Mouse (Mus musculus): ENCODE data around the gene Smug1. TPM values are rescaled to one million over a fixed set of nuclear protein-coding genes. Genes with fewer than 3 reads are reported as not detected.

Smug1 gene
- polyA plus RNA-seq, 1 experiment from 2014 or later, result 25.1 TPM

DNA sequence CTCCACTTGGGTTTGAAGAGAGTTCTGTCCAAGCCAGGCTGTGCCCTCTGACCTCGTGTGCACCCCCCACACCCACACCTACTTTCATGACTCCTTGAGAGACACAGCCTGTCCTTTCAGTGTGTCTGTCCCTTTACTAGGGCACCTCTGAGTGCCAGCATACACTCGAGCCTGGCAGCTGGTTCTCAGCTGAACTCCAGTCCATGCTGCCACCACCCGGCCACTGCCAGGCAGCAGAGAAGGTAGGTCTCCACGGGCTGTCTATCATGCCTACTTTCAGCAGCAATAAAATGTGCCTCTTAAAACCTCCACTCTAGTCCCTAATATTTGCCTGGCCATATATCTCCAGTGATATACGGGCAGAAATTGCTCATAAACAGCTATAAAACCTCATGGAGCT lies 45.5 kb downstream of the Smug1 start:
- ATAC-seq, result peak; percentile 46; the same call in 1 of the 2 replicates
- Histone ChIP-seq H3K4me2 (ENCODE audit: low read length) (no peak overlapping the region), H3K36me3 (ENCODE audit: control insufficient read depth, insufficient read depth, low read length) (no peaks in the 10 kb centered on the region), H3K9ac (ENCODE audit: low read depth, low read length) (no peak overlapping the region), H3K9me3 (ENCODE audit: control insufficient read depth, low read length) (no peaks in the 10 kb centered on the region), H3K4me1 (ENCODE audit: control insufficient read depth, insufficient read depth, low read depth, low read length) (peaks cover 7% of the 10 kb centered on the region), H3K4me3 (ENCODE audit: low read length) (no peak overlapping the region), H3K27me3 (replicated peaks; ENCODE audit: control insufficient read depth, insufficient read depth, low read length) (no peaks in the 10 kb centered on the region), H3K27ac (ENCODE audit: low read depth, low read length) (no peak overlapping the region)
- WGBS, result 37% methylated on average over 5 of the region's 5 CpGs

DNA sequence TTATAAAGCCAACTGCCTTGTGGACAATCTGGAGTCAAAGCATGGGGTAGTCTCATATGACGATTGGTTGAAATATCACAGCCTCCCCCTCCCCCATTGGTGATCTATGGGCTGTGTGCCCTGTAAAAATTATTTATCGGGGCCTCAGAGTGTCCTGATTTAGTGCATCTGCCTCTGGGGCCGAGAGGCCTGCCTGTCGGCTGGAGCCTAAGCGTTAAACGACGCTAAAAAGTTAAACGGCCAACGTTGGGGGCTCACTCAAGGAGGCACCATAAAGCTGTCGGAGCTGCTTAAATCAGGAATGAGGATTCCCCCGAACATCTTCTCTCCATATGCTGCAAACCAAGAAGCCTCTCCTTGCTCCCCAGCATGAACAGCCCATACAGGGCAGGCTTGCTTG lies 46.3 kb downstream of the Smug1 start:
- ATAC-seq, result no peak
- Histone ChIP-seq H3K9me3 (ENCODE audit: control insufficient read depth, low read length) (no peaks in the 10 kb centered on the region), H3K4me3 (ENCODE audit: low read length) (no peak overlapping the region), H3K9ac (ENCODE audit: low read depth, low read length) (no peak overlapping the region), H3K36me3 (ENCODE audit: control insufficient read depth, insufficient read depth, low read length) (no peaks in the 10 kb centered on the region), H3K27me3 (replicated peaks; ENCODE audit: control insufficient read depth, insufficient read depth, low read length) (no peaks in the 10 kb centered on the region), H3K27ac (ENCODE audit: low read depth, low read length) (no peak overlapping the region), H3K4me2 (ENCODE audit: low read length) (no peak overlapping the region), H3K4me1 (ENCODE audit: control insufficient read depth, insufficient read depth, low read depth, low read length) (peaks cover 7% of the 10 kb centered on the region)
- WGBS, result 55% methylated on average over 11 of the region's 11 CpGs

DNA sequence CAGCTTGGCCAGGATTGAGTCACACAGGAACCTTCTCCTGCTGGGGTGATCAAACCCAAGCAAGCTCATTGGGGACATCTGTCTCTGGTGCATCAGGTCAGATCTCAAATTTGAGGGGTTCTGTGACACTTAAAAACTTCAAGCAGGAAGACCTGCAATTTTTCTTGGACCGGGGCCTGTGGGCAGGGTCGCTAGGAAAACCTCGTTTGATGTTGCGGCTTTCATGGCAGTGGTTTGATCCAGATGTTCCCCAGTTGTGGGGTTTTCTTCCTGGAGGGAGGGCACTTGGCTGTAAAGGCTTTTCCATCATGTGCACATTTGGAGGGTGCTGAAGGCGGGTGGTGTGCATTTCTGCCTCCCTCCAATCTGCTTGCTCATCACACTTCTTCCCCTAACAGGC lies 51.2 kb downstream of the Smug1 start:
- no peaks in the 10 kb centered on the region for H3K9me3 ChIP-seq (ENCODE audit: control insufficient read depth, low read length)
- H3K4me1 ChIP-seq (ENCODE audit: control insufficient read depth, insufficient read depth, low read depth, low read length), result peaks cover 7% of the 10 kb centered on the region
- no peaks in the 10 kb centered on the region for H3K36me3 ChIP-seq (ENCODE audit: control insufficient read depth, insufficient read depth, low read length)
- no peak overlapping the region for H3K4me3 ChIP-seq (ENCODE audit: low read length)
- H3K4me2 ChIP-seq (ENCODE audit: low read length), result no peak overlapping the region
- no peak for ATAC-seq
- H3K27me3 ChIP-seq (replicated peaks; ENCODE audit: control insufficient read depth, insufficient read depth, low read length), result no peaks in the 10 kb centered on the region; the same call in 1 of the 2 replicates
- H3K9ac ChIP-seq (ENCODE audit: low read depth, low read length), result no peak overlapping the region
- 63% methylated on average over 5 of the region's 5 CpGs for WGBS
- no peak overlapping the region for H3K27ac ChIP-seq (ENCODE audit: low read depth, low read length)

- H3K27ac ChIP-seq (ENCODE audit: low read depth, low read length), result no peak overlapping the region; the same call in 1 of the 2 replicates
- ATAC-seq, result peak; percentile 55
Observed at GRCm38 (mm10) chr15:103115256-103115655, 51.6 kb downstream of the Smug1 start.

DNA sequence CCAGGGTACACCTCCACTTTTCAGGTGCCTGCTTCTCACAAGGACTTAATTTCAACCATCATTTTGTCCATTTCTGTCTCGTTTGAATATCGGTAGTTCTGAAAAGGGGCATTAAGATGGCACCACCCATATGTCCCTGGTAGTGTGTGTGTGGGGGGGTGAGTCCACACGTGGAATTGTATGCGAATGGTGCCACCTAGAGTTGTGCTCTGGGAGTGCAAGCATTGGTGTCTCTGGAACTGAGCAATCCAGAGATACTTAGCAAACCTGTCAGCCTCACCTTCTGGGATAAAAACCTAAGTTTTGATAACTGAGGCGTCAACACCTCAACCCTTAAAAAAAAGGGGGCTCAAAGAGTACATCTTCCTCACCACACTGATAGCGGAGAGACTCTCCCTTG lies 53.8 kb downstream of the Smug1 start:
- H3K9ac ChIP-seq (ENCODE audit: low read depth, low read length), result no peak overlapping the region
- no peak overlapping the region for H3K27ac ChIP-seq (ENCODE audit: low read depth, low read length)
- no peak overlapping the region for H3K4me3 ChIP-seq (ENCODE audit: low read length)
- peaks cover 9% of the 10 kb centered on the region for H3K4me1 ChIP-seq (ENCODE audit: control insufficient read depth, insufficient read depth, low read depth, low read length)
- no peak for ATAC-seq
- WGBS, result 86% methylated on average over 6 of the region's 6 CpGs
- H3K36me3 ChIP-seq (ENCODE audit: control insufficient read depth, insufficient read depth, low read length), result no peaks in the 10 kb centered on the region
- no peak overlapping the region for H3K4me2 ChIP-seq (ENCODE audit: low read length)
- no peaks in the 10 kb centered on the region; the same call in 1 of the 2 replicates for H3K27me3 ChIP-seq (replicated peaks; ENCODE audit: control insufficient read depth, insufficient read depth, low read length)
- H3K9me3 ChIP-seq (ENCODE audit: control insufficient read depth, low read length), result no peaks in the 10 kb centered on the region

More at GRCm38 (mm10) chr15:103115256-103115655, 51.6 kb downstream of the Smug1 start:
- no peak overlapping the region for H3K9ac ChIP-seq (ENCODE audit: low read depth, low read length)
- H3K9me3 ChIP-seq (ENCODE audit: control insufficient read depth, low read length), result no peaks in the 10 kb centered on the region
- 4% methylated on average over 9 of the region's 9 CpGs for WGBS
- H3K36me3 ChIP-seq (ENCODE audit: control insufficient read depth, insufficient read depth, low read length), result no peaks in the 10 kb centered on the region
- H3K4me3 ChIP-seq (ENCODE audit: low read length), result no peak overlapping the region
- peaks cover 7% of the 10 kb centered on the region for H3K4me1 ChIP-seq (ENCODE audit: control insufficient read depth, insufficient read depth, low read depth, low read length)
- no peaks in the 10 kb centered on the region; the same call in 1 of the 2 replicates for H3K27me3 ChIP-seq (replicated peaks; ENCODE audit: control insufficient read depth, insufficient read depth, low read length)
- H3K4me2 ChIP-seq (ENCODE audit: low read length), result no peak overlapping the region

DNA sequence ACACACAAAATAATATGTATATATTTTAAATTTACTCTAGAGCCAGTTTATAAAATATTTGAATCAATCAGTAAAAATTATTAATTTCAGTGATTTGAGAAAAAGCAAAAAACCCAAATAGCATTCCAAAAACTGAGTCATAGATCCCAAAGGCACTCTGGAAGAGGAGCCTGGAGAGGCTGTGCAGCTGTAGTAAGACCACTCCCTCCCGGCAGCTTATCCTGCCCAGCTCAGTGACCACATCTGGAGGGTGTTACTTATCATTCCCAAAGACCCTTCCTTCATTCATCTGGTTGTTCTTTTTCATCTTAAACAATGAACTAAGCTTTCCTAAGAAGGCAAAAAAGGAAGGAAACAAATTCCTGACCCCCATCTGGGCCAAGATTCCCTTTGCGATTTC lies 54.6 kb downstream of the Smug1 start:
- peaks cover 15% of the 10 kb centered on the region for H3K4me1 ChIP-seq (ENCODE audit: control insufficient read depth, insufficient read depth, low read depth, low read length)

GRCm38 (mm10) chr15:103109940-103110339 lies 57.0 kb downstream of the Smug1 start:
- Histone ChIP-seq H3K4me3 (ENCODE audit: low read length) (no peak overlapping the region), H3K4me2 (ENCODE audit: low read length) (no peak overlapping the region), H3K9me3 (ENCODE audit: control insufficient read depth, low read length) (no peaks in the 10 kb centered on the region), H3K27ac (ENCODE audit: low read depth, low read length) (no peak overlapping the region), H3K9ac (ENCODE audit: low read depth, low read length) (no peak overlapping the region), H3K4me1 (ENCODE audit: control insufficient read depth, insufficient read depth, low read depth, low read length) (peaks cover 15% of the 10 kb centered on the region), H3K36me3 (ENCODE audit: control insufficient read depth, insufficient read depth, low read length) (no peaks in the 10 kb centered on the region), H3K27me3 (replicated peaks; ENCODE audit: control insufficient read depth, insufficient read depth, low read length) (no peaks in the 10 kb centered on the region)
- ATAC-seq, result no peak
- WGBS, result 43% methylated on average over 4 of the region's 4 CpGs

More for the DNA sequence above, 54.6 kb downstream of the Smug1 start:
- H3K27me3 ChIP-seq (replicated peaks; ENCODE audit: control insufficient read depth, insufficient read depth, low read length), result no peaks in the 10 kb centered on the region; the same call in 1 of the 2 replicates
- no peak overlapping the region for H3K4me2 ChIP-seq (ENCODE audit: low read length)
- 63% methylated on average over 2 of the region's 2 CpGs for WGBS
- no peak for ATAC-seq
- no peak overlapping the region for H3K9ac ChIP-seq (ENCODE audit: low read depth, low read length)
- H3K4me3 ChIP-seq (ENCODE audit: low read length), result no peak overlapping the region
- no peak overlapping the region for H3K27ac ChIP-seq (ENCODE audit: low read depth, low read length)
- H3K36me3 ChIP-seq (ENCODE audit: control insufficient read depth, insufficient read depth, low read length), result no peaks in the 10 kb centered on the region
- no peaks in the 10 kb centered on the region for H3K9me3 ChIP-seq (ENCODE audit: control insufficient read depth, low read length)

- Histone ChIP-seq H3K36me3 (ENCODE audit: control insufficient read depth, insufficient read depth, low read length) (no peaks in the 10 kb centered on the region), H3K27me3 (replicated peaks; ENCODE audit: control insufficient read depth, insufficient read depth, low read length) (no peaks in the 10 kb centered on the region; the same call in 1 of the 2 replicates), H3K9me3 (ENCODE audit: control insufficient read depth, low read length) (no peaks in the 10 kb centered on the region), H3K4me2 (ENCODE audit: low read length) (0 out of 2 replicates have a peak overlapping the region, but pooled peaks have one; percentile 4), H3K27ac (ENCODE audit: low read depth, low read length) (peak overlapping the region; percentile 40), H3K4me3 (ENCODE audit: low read length) (no peak overlapping the region), H3K4me1 (ENCODE audit: control insufficient read depth, insufficient read depth, low read depth, low read length) (peaks cover 14% of the 10 kb centered on the region), H3K9ac (ENCODE audit: low read depth, low read length) (peak overlapping the region; percentile 13; the same call in 1 of the 2 replicates)
- ATAC-seq, result peak; percentile 49
- WGBS, result 42% methylated on average over 8 of the region's 8 CpGs
Observed at GRCm38 (mm10) chr15:103108066-103108676, 58.7 kb downstream of the Smug1 start.

GRCm38 (mm10) chr15:103106201-103106600 lies 60.7 kb downstream of the Smug1 start:
- peak overlapping the region; percentile 69; the same call in 1 of the 2 replicates for H3K4me2 ChIP-seq (ENCODE audit: low read length)
- WGBS, result 5% methylated on average over 2 of the region's 2 CpGs
- H3K27ac ChIP-seq (ENCODE audit: low read depth, low read length), result no peak overlapping the region; the same call in 1 of the 2 replicates
- H3K4me3 ChIP-seq (ENCODE audit: low read length), result no peak overlapping the region
- no peak overlapping the region for H3K9ac ChIP-seq (ENCODE audit: low read depth, low read length)
- no peaks in the 10 kb centered on the region for H3K9me3 ChIP-seq (ENCODE audit: control insufficient read depth, low read length)
- peaks cover 3% of the 10 kb centered on the region; the same call in 1 of the 2 replicates for H3K27me3 ChIP-seq (replicated peaks; ENCODE audit: control insufficient read depth, insufficient read depth, low read length)
- H3K4me1 ChIP-seq (ENCODE audit: control insufficient read depth, insufficient read depth, low read depth, low read length), result peaks cover 17% of the 10 kb centered on the region
- H3K36me3 ChIP-seq (ENCODE audit: control insufficient read depth, insufficient read depth, low read length), result no peaks in the 10 kb centered on the region
- ATAC-seq, result no peak

Data from hindbrain, embryonic 16.5 days (tissue).